Mouse (Mus musculus) embryonic facial prominence, embryonic 10.5 days (tissue): ENCODE results near the gene Myh6. TPM values are rescaled to one million over a fixed set of nuclear protein-coding genes. Genes with fewer than 3 reads are reported as not detected.
"Not testable (repeated sequence)": the region's sequence is repeated elsewhere in the genome, so short reads cannot be mapped to it uniquely, and the experiment has no call there.

Experiments
- DNase-seq: peaks from one replicate; pipeline ENCODE4 v3.0.0-alpha.2; 2017; ENCODE audit warnings: low spot score
- H3K27ac ChIP-seq: fragments of 300-500 bp; sonication (generic); replicated peaks from 2 replicates; pipeline ENCODE4 v1.5.1; 2016; ENCODE audit warnings: mild to moderate bottlenecking
- H3K27me3 ChIP-seq: fragments of 300-500 bp; sonication (generic); replicated peaks from 2 replicates; pipeline ENCODE4 v1.6.1; 2016; ENCODE audit warnings: low read depth, mild to moderate bottlenecking; ENCODE audit not compliant: poor library complexity, severe bottlenecking
- H3K36me3 ChIP-seq: fragments of 300-500 bp; sonication (generic); replicated peaks from 2 replicates; pipeline ENCODE4 v1.6.1; 2016; ENCODE audit warnings: mild to moderate bottlenecking, moderate library complexity
- H3K4me1 ChIP-seq: fragments of 300-500 bp; sonication (generic); 2 replicates; pipeline ENCODE4 v1.6.1; 2016
- H3K4me3 ChIP-seq: fragments of 300-500 bp; sonication (generic); 2 replicates; pipeline ENCODE4 v1.5.1; 2016; ENCODE audit warnings: mild to moderate bottlenecking, moderate library complexity
- H3K9me3 ChIP-seq: fragments of 300-500 bp; sonication (generic); 2 replicates; pipeline ENCODE4 v1.6.1; 2016; ENCODE audit warnings: mild to moderate bottlenecking
- WGBS: fragments of 180-500 bp; shearing (Covaris S2); methylation state at CpG from one replicate; pipeline ENCODE4 v1.1.7; 2016; 5-methylcytosine and 5-hydroxymethylcytosine counted together
- polyA plus RNA-seq: library from polyadenylated mRNA; unstranded; fragments of >200 nt; fragmentation: Nextera tagmentation; extraction: Ambion mirVana; gene quantifications from 2 replicates; pipeline ENCODE4 v1.2.1, GENCODE M21; 2016

The Myh6 gene
- polyA plus RNA-seq, 1 experiment from 2014 or later = 0.26 TPM

DNA sequence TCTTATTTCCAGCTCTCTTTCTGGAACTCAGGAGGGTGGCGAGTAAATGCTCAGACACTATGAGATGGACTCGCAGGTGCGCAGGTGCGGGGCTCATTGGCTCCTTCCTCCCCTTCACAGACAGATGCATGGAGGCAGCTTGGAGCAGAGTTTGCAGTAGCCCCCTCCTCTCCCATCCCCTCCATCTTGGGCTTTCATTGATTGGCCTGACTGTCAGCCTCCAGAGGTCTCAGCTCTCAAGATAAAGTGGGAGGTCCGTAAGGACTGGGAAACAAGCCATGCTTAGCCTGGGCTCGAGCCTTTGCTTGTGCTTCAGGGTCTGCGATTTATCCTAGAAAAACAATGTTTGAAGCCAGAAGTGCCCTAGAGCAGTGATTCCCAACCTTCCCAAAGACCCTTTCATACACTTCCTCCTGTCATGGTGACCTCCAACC, 36.0 kb upstream of the Myh6 start:
- Histone ChIP-seq H3K27ac (peak overlapping the region; percentile 27; the same call in 1 of the 2 replicates), H3K27me3 (no peaks in the 10 kb centered on the region), H3K9me3 (no peaks in the 10 kb centered on the region), H3K36me3 (no peaks in the 10 kb centered on the region), H3K4me1 (peaks cover 33% of the 10 kb centered on the region), H3K4me3 (no peak overlapping the region)
- 66% methylated on average over 7 of the region's 7 CpGs for WGBS
- DNase-seq = no peak

DNA sequence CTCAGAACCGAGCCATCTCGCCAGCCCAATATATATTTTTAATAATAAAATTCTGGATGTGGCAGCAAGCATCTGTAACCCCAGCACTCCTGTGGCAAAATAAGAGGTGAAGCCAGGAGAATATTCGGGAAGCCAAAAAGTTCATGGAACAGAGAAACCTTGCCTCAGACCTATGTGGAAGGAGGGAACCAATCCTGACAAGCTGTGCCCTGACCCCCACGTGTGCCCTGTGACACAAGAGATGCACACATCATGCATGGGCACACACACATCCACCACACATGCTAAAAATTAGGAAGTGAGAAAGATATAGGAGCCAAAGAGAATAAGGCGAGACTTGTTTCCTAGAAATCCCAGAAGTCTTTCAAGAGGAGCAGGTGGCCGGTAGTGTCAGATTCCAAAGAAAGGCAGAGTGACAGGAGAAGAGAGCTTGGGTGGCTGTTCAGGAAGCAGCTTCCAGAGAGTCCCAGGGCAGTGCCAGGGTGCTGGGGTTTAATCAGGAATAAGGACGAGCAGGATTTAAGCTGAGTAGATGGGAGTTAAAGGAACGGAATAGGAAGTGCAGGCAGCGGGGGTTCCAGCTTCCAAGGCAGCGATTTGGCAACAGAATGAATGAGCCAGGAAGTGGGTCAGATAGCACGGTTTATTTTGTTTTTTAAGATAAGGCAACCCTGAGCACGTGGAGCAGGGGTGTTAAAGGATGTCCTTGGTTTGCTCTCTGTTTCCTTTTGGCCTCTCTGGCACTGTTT, 35.4 kb upstream of the Myh6 start:
- peak overlapping the region; percentile 27; the same call in 1 of the 2 replicates for H3K27ac ChIP-seq
- DNase-seq = no peak
- peaks cover 38% of the 10 kb centered on the region for H3K4me1 ChIP-seq
- H3K4me3 ChIP-seq = no peak overlapping the region
- 45% methylated on average over 12 of the region's 12 CpGs for WGBS
- no peaks in the 10 kb centered on the region for H3K27me3 ChIP-seq
- H3K36me3 ChIP-seq = no peaks in the 10 kb centered on the region
- H3K9me3 ChIP-seq = no peaks in the 10 kb centered on the region

DNA sequence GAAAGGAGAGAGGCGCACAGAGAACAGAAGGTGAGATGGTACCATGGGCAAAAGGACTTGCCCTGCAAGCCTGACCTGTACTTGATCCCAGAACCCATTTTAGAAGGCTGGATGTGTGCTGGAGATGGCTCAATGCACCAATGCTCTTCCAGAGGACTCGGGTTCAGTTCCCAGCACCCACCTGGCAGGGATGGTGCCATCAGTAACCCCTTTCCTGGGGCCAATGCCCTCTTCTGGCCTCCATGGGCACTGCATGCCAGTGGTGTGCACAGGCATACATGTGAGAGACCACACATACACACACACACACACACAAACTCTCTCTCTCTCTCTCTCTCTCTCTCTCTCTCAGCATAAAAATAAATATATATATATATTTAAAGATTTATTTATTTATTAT, 34.7 kb upstream of the Myh6 start:
- Histone ChIP-seq H3K36me3 (no peaks in the 10 kb centered on the region), H3K4me3 (no peak overlapping the region), H3K27me3 (no peaks in the 10 kb centered on the region), H3K4me1 (peaks cover 45% of the 10 kb centered on the region), H3K9me3 (no peaks in the 10 kb centered on the region), H3K27ac (no peak overlapping the region)
- WGBS = 95% methylated on average over 2 of the region's 2 CpGs
- DNase-seq = no peak

DNA sequence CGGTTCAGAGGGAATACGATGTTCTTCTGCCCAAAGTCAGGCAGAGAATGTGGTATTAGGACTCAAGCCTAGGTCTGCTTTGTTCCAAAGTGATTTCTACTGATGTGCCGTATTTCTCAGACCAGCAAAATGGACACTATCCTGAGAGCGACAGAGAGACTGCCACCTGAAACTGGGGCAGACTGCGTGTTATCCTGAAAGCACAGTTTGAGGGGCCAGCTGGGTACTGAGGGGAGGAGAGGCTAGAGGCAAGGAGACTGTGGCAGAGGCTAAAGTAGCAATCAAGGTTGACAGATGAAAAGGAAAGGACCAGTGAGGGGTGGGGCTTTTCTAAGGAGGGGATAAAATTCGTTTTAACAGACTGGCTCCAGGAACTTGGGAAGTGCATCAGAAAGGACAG, 34.1 kb upstream of the Myh6 start:
- H3K9me3 ChIP-seq = no peaks in the 10 kb centered on the region
- DNase-seq = no peak
- H3K36me3 ChIP-seq = no peaks in the 10 kb centered on the region
- no peaks in the 10 kb centered on the region for H3K27me3 ChIP-seq
- peaks cover 51% of the 10 kb centered on the region for H3K4me1 ChIP-seq
- H3K4me3 ChIP-seq = no peak overlapping the region
- WGBS = 83% methylated on average over 6 of the region's 6 CpGs
- H3K27ac ChIP-seq = no peak overlapping the region

DNA sequence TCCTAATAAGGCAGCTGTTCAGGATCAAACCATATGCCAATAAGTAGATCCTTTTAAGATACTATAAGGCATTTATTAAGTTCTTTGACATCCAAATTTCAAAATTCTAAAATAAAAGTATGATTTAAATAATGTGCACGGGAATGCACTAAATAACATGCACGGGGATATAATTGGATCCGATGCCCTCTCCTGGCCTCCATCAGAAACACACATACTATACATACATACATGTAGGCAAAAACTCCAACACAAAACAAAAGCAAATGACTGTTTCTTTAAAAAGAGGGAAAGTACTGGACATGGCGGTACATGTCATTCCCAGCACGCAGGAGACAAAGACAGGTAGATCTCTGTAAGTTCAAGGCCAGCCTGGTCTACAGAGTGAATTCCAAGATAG, 33.1 kb upstream of the Myh6 start:
- WGBS = 87% methylated on average over 5 of the region's 5 CpGs

DNA sequence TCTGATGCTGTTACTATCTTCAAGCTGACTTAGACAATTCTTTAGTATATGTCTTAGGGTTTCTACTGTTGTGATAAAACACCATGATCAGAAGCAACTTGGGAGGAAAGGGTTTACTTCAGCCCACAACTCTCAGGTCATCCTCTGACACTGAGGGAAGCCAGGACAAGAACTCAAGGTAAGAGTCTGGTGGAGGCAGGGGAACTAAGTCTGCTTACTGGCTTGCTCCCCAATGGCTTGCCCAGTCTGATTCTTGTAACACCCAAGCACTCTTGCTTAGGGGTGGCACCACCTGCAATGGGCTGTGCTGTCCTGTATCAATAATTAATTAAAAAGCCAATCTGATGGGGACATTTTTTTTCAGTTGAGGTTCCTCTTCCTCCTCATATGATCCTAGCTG, 32.0 kb upstream of the Myh6 start:
- no peak for DNase-seq
- Histone ChIP-seq H3K36me3 (no peaks in the 10 kb centered on the region), H3K9me3 (no peaks in the 10 kb centered on the region), H3K4me1 (peaks cover 60% of the 10 kb centered on the region), H3K27ac (no peak overlapping the region), H3K27me3 (no peaks in the 10 kb centered on the region), H3K4me3 (no peak overlapping the region)

More for the DNA sequence above, 33.1 kb upstream of the Myh6 start:
- peaks cover 60% of the 10 kb centered on the region for H3K4me1 ChIP-seq
- H3K27me3 ChIP-seq, H3K9me3 ChIP-seq, H3K27ac ChIP-seq, DNase-seq, H3K4me3 ChIP-seq, H3K36me3 ChIP-seq: not testable (repeated sequence)

DNA sequence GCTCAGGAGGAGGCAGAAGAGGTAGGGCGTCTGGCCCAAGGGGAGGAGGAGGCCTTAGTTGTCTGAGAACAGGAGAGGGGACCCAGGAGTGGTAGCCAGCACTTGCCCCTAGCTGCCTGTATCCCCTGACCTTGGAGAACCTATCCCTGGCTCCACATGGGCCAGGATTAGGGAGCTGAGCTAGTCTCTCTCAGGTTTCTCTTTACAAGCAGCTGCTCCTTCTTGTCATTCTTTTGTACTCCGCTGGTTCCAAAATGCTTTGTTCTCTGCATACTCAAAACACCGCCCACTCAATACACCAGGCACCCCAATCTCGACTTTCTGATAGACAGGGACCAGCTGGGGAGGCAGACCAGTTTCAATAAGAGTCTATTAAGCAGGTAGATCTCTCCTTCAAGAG, 30.6 kb upstream of the Myh6 start:
- Histone ChIP-seq H3K9me3 (no peaks in the 10 kb centered on the region), H3K4me3 (no peak overlapping the region), H3K4me1 (peaks cover 59% of the 10 kb centered on the region), H3K36me3 (no peaks in the 10 kb centered on the region), H3K27me3 (no peaks in the 10 kb centered on the region), H3K27ac (peak overlapping the region; percentile 75)
- WGBS = 49% methylated on average over 4 of the region's 4 CpGs
- DNase-seq = no peak

DNA sequence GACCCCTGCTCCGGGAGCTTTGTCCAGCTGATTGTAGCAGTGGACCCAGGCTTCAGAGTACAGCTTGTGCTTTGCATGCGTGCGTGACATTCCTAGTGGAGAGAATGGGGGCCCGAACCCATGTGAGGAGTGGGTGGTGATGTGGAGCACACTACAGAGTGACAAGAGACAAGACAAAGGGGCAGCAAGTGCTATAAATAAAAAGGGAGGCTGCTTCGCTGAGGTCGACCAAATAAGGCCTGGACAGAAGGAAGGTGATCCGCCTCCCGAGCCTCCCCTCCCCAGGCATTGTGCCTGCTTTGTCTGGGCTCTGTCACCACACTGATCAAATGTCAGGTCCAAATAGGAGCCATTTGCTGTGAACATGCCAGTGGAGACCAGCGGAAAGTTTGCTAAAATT, 30.1 kb upstream of the Myh6 start:
- H3K4me3 ChIP-seq = no peak overlapping the region
- H3K27me3 ChIP-seq = no peaks in the 10 kb centered on the region
- peaks cover 54% of the 10 kb centered on the region for H3K4me1 ChIP-seq
- no peaks in the 10 kb centered on the region for H3K36me3 ChIP-seq
- peak overlapping the region; percentile 75 for H3K27ac ChIP-seq
- 56% methylated on average over 9 of the region's 9 CpGs for WGBS
- DNase-seq = peak; percentile 41
- H3K9me3 ChIP-seq = no peaks in the 10 kb centered on the region

DNA sequence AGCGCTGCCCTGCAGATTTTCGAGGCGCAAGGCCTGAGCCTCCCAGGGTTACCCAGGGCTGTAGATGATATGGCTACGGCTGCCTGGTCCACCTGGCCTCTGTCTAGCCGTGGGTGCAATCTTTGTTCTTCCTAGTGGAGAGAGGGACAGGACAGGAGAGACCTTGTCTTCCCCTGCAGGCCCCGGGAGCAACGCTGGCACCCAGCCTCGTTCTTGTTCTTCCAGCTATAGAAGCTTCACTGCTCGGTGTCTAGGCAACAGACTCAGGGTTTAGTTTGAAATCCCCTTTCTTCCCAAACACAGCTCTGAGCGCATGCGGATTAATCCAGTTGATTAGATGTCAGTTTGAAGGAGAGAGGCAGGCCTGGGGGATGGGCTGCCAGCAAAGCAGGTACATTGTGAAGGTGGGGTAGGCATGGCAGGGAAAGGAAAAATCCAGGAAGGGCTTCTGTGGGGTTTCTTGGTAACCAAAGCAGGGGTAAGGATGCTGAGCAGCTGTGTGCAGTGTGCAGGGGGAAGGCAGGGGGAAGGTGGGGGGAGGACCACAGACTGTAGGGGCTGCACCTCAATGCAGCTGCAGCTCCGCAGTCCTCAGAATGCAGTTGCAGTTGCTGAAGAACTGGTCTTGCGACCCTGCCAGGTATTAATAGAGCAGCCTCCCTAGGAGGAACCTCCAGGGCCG, 28.9 kb upstream of the Myh6 start:
- H3K27ac ChIP-seq = peak overlapping the region; percentile 75
- no peaks in the 10 kb centered on the region for H3K9me3 ChIP-seq
- H3K4me3 ChIP-seq = no peak overlapping the region
- 38% methylated on average over 14 of the region's 14 CpGs for WGBS
- peaks cover 54% of the 10 kb centered on the region for H3K4me1 ChIP-seq
- no peaks in the 10 kb centered on the region for H3K36me3 ChIP-seq
- H3K27me3 ChIP-seq = no peaks in the 10 kb centered on the region
- peak; percentile 42 for DNase-seq

DNA sequence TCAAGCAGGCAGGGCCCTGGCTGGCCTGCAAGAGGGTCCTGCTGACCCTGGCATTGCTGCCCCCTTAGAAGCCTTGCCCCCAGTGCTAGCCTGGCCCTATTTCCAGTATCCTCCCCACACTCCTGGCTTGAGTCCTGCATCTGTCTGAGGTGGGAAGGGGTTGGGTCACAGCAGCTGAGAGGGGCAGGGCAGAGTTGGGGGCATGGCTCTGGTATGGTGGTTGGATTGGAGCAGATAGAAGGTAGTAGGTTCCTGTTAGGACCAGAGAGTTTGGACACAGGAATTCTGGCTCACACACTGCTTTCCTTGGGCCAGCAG, 28.1 kb upstream of the Myh6 start:
- H3K4me1 ChIP-seq = peaks cover 54% of the 10 kb centered on the region
- H3K27ac ChIP-seq = peak overlapping the region; percentile 75
- H3K27me3 ChIP-seq = no peaks in the 10 kb centered on the region
- no peak overlapping the region for H3K4me3 ChIP-seq
- no peaks in the 10 kb centered on the region for H3K36me3 ChIP-seq
- DNase-seq = no peak
- H3K9me3 ChIP-seq = no peaks in the 10 kb centered on the region

DNA sequence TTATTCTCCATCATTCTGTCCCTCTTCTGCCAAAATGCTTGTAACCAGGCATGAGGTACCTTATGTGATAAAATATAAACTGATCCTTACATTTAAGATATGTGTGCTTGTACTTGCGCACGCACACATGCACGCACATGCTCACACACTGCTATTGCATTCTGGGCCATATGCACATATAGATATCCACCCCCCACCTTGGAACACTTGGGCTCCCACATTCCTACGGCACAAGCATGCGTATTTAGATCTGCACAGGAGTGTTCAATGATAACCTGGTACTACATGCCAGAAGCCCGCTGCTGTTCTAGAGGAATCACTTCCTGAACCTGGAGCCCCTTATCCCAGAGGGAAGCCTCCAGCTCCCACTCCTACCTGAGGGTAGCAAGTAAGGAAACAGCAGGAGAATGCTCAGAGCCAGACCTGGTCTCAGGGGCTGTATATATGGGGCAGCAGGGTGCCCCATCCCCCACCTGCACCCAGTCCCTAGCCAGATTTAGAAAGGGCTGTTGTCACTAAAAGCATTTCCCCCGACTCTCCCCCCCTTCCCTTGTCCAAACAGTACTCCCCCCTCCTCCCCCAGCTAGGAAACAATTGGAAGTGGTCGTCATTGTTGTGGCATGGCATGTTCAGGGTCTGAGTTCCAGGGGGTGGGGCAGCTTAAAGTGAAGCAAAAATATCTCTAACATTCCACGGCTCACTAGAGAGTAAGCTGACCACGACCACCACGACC, 27.6 kb upstream of the Myh6 start, which contains the start of gene Myh7:
Myh7 (minus strand) TSS at position 491 of the 733 bp plus-strand sequence.
- H3K4me1 ChIP-seq = peaks cover 54% of the 10 kb centered on the region
- 53% methylated on average over 11 of the region's 11 CpGs for WGBS
- DNase-seq = no peak
- no peaks in the 10 kb centered on the region for H3K27me3 ChIP-seq
- no peaks in the 10 kb centered on the region for H3K36me3 ChIP-seq
- H3K27ac ChIP-seq = peak within 1 kb of the TSS; percentile 75
- H3K9me3 ChIP-seq = no peaks in the 10 kb centered on the region
- H3K4me3 ChIP-seq = no peak within 1 kb of the TSS

DNA sequence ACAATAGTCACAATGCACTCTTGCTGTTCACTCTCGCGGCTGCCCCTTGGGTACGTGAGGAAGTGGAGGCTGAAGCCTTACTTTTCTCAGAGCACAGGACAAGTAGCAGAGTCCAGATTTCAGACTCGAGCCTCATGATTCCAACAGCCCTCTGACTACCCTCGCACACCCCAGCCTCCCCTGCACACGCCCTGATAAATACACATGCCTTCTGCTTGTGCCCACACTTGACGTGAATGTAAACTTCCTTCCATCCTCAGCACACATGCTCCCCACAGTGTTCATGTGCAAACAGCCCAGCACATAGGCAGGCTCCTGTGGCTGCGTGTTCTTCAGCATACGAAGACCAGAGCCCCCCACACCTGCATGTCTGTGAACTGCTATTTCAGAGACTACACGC, 26.9 kb upstream of the Myh6 start:
- H3K27me3 ChIP-seq = no peaks in the 10 kb centered on the region
- DNase-seq = no peak
- no peak overlapping the region for H3K4me3 ChIP-seq
- H3K36me3 ChIP-seq = no peaks in the 10 kb centered on the region
- H3K4me1 ChIP-seq = peaks cover 54% of the 10 kb centered on the region
- H3K27ac ChIP-seq = peak overlapping the region; percentile 52; the same call in 1 of the 2 replicates
- WGBS = 64% methylated on average over 10 of the region's 10 CpGs
- H3K9me3 ChIP-seq = no peaks in the 10 kb centered on the region

DNA sequence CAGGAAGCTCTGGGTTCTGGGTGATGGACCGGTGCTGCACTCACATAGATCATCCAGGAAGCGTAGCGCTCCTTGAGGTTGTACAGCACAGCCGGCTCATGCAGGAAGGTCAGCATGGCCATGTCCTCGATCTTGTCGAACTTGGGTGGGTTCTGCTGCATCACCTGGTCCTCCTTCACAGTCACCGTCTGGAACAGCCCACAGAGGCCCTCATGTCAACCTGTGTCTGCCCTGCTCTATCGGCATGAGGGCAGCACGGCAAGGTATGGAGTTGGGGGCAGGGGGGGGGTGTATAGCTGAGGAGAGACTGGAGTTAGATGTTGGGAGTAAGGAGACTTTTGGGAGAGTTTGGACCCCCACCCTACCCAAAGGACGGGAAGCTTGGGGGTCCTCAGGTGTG, 25.5 kb upstream of the Myh6 start:
- no peak overlapping the region for H3K4me3 ChIP-seq
- H3K27me3 ChIP-seq = no peaks in the 10 kb centered on the region
- WGBS = 94% methylated on average over 10 of the region's 10 CpGs
- no peaks in the 10 kb centered on the region for H3K36me3 ChIP-seq
- H3K4me1 ChIP-seq = peaks cover 48% of the 10 kb centered on the region
- no peak for DNase-seq
- no peaks in the 10 kb centered on the region for H3K9me3 ChIP-seq
- no peak overlapping the region for H3K27ac ChIP-seq
